Mouse (Mus musculus) spleen, adult 2 months (tissue): ENCODE data around the gene Gabrb3. TPM values are rescaled to one million over a fixed set of nuclear protein-coding genes. Genes with fewer than 3 reads are reported as not detected.

Experiments used
- DNase-seq, 2 experiments: peaks; one replicate each; pipeline versions ENCODE4 v3.0.0 to v3.0.0-alpha.2; 2012 to 2021; ENCODE audit warnings: low spot score in 2 of 2, low read depth in 1 of 2
- H3K27ac ChIP-seq: fragments of 200-500 bp; 2 replicates; pipeline ENCODE4 v1.5.1; 2012; ENCODE audit warnings: low read length, inconsistent platforms; ENCODE audit not compliant: insufficient read depth
- H3K27me3 ChIP-seq: fragments of 200-500 bp; 2 replicates; pipeline ENCODE4 v1.6.1; 2012; ENCODE audit warnings: mild to moderate bottlenecking, moderate library complexity, low read length, inconsistent platforms; ENCODE audit not compliant: control insufficient read depth, insufficient read depth
- H3K36me3 ChIP-seq: fragments of 200-500 bp; 2 replicates; pipeline ENCODE4 v1.6.1; 2012; ENCODE audit warnings: mild to moderate bottlenecking, low read length, inconsistent platforms; ENCODE audit not compliant: control insufficient read depth, insufficient read depth
- H3K4me1 ChIP-seq: fragments of 200-500 bp; 2 replicates; pipeline ENCODE4 v1.6.1; 2011; ENCODE audit warnings: inconsistent platforms; ENCODE audit not compliant: control insufficient read depth, insufficient read depth, insufficient read length
- H3K4me3 ChIP-seq: fragments of 200-500 bp; 2 replicates; pipeline ENCODE4 v1.5.1; 2011; ENCODE audit warnings: mild to moderate bottlenecking, inconsistent platforms; ENCODE audit not compliant: insufficient read depth, insufficient read length; ENCODE audit errors: extremely low read depth
- CTCF ChIP-seq: fragments of 200-500 bp; IDR thresholded peaks from 2 replicates; pipeline ENCODE4 v1.5.1; 2011; ENCODE audit warnings: mild to moderate bottlenecking, inconsistent platforms; ENCODE audit not compliant: insufficient read depth, insufficient read length, insufficient replicate concordance; ENCODE audit errors: extremely low read depth
- POLR2A ChIP-seq: fragments of 200-500 bp; IDR thresholded peaks from 2 replicates; pipeline ENCODE4 v1.6.1; 2011; ENCODE audit warnings: low read depth, low read length, inconsistent platforms
- WGBS: fragments of 180-500 bp; shearing (Covaris S2); methylation state at CpG from one replicate; pipeline ENCODE4 v1.1.7; 2018; 5-methylcytosine and 5-hydroxymethylcytosine counted together
- polyA plus RNA-seq: library from polyadenylated mRNA; depleted of rRNA; stranded (reverse); fragments of >200 nt; gene quantifications from 2 replicates; pipeline ENCODE4 v1.2.3, GENCODE M21; 2012; rRNA removed

Gene Gabrb3
- not detected in 2 replicates for polyA plus RNA-seq

- Histone ChIP-seq H3K36me3 (no peaks in the 10 kb centered on the region), H3K4me3 (no peak within 1 kb of the TSS), H3K27ac (no peak within 1 kb of the TSS), H3K27me3 (no peaks in the 10 kb centered on the region), H3K4me1 (no peaks in the 10 kb centered on the region)
- 90% methylated on average over 2 of the region's 2 CpGs for WGBS
- no peak for DNase-seq
- no peak for TF ChIP-seq CTCF
- no peak for TF ChIP-seq POLR2A
Measured at GRCm38 (mm10) chr7:57419392-57419791, at the start of gene Gabrb3. Gene Gabrb3 (plus strand): TSS chr7:57419692.

GRCm38 (mm10) chr7:57384112-57384511 lies 35.4 kb upstream of the Gabrb3 start:
- Histone ChIP-seq H3K27me3 (peaks cover 2% of the 10 kb centered on the region; the same call in 1 of the 2 replicates), H3K4me3 (no peak overlapping the region), H3K4me1 (no peaks in the 10 kb centered on the region), H3K27ac (no peak overlapping the region), H3K36me3 (no peaks in the 10 kb centered on the region)
- no peak for DNase-seq
- TF ChIP-seq POLR2A (no peak), CTCF (no peak)
- WGBS, result 26% methylated on average over 4 of the region's 4 CpGs

- DNase-seq, result no peak
- Histone ChIP-seq H3K27me3 (peaks cover 2% of the 10 kb centered on the region; the same call in 1 of the 2 replicates), H3K4me3 (no peak within 1 kb of the TSS), H3K4me1 (no peaks in the 10 kb centered on the region), H3K27ac (no peak within 1 kb of the TSS), H3K36me3 (no peaks in the 10 kb centered on the region)
- WGBS, result 6% methylated on average over 61 of the region's 71 CpGs
- TF ChIP-seq CTCF (no peak), POLR2A (no peak)
Measured at GRCm38 (mm10) chr7:57386517-57387340, 32.8 kb upstream of the Gabrb3 start, which contains the start of gene Gabrg3. Gene Gabrg3 (minus strand): TSS chr7:57387188.

GRCm38 (mm10) chr7:57387341-57387654 lies 32.2 kb upstream of the Gabrb3 start:
- Histone ChIP-seq H3K27me3 (peaks cover 2% of the 10 kb centered on the region; the same call in 1 of the 2 replicates), H3K4me3 (no peak overlapping the region), H3K4me1 (no peaks in the 10 kb centered on the region), H3K27ac (no peak overlapping the region), H3K36me3 (no peaks in the 10 kb centered on the region)
- TF ChIP-seq CTCF (no peak), POLR2A (no peak)
- WGBS, result 24% methylated on average over 6 of the region's 6 CpGs
- no peak for DNase-seq

GRCm38 (mm10) chr7:57390046-57390445 lies 29.4 kb upstream of the Gabrb3 start:
- peaks cover 2% of the 10 kb centered on the region; the same call in 1 of the 2 replicates for H3K27me3 ChIP-seq
- no peak for DNase-seq
- WGBS, result 37% methylated on average over 4 of the region's 4 CpGs
- no peaks in the 10 kb centered on the region for H3K36me3 ChIP-seq
- H3K4me3 ChIP-seq, result no peak overlapping the region
- H3K27ac ChIP-seq, result no peak overlapping the region
- TF ChIP-seq CTCF, result no peak
- TF ChIP-seq POLR2A, result no peak
- H3K4me1 ChIP-seq, result no peaks in the 10 kb centered on the region

GRCm38 (mm10) chr7:57393551-57393950 lies 25.9 kb upstream of the Gabrb3 start:
- no peaks in the 10 kb centered on the region for H3K4me1 ChIP-seq
- no peak overlapping the region for H3K27ac ChIP-seq
- no peaks in the 10 kb centered on the region for H3K27me3 ChIP-seq
- H3K4me3 ChIP-seq, result no peak overlapping the region
- no peaks in the 10 kb centered on the region for H3K36me3 ChIP-seq
- WGBS, result 75% methylated on average over 4 of the region's 4 CpGs
- no peak for DNase-seq
- TF ChIP-seq CTCF (no peak), POLR2A (no peak)

GRCm38 (mm10) chr7:57411163-57411562 lies 8.3 kb upstream of the Gabrb3 start:
- Histone ChIP-seq H3K27me3 (no peaks in the 10 kb centered on the region), H3K4me3 (no peak overlapping the region), H3K4me1 (no peaks in the 10 kb centered on the region), H3K36me3 (no peaks in the 10 kb centered on the region), H3K27ac (no peak overlapping the region)
- WGBS, result 82% methylated on average over 4 of the region's 4 CpGs
- TF ChIP-seq POLR2A, result no peak
- TF ChIP-seq CTCF, result no peak
- DNase-seq, result no peak
